Mouse (Mus musculus) testis, adult 2 months (tissue): ENCODE results near the gene Leo1.

ENCODE experiments used
- CTCF ChIP-seq: fragments of 200-500 bp; IDR thresholded peaks from 2 replicates; pipeline ENCODE4 v1.5.1; 2012; ENCODE audit warnings: low read depth, mild to moderate bottlenecking, inconsistent platforms, low read length, moderate library complexity; ENCODE audit not compliant: control insufficient read depth, insufficient read depth, insufficient replicate concordance
- POLR2A ChIP-seq: fragments of 200-500 bp; IDR thresholded peaks from 2 replicates; pipeline ENCODE4 v1.6.1; 2012; ENCODE audit warnings: low read depth, mild to moderate bottlenecking, inconsistent platforms, low read length, moderate library complexity; ENCODE audit not compliant: control insufficient read depth

DNA sequence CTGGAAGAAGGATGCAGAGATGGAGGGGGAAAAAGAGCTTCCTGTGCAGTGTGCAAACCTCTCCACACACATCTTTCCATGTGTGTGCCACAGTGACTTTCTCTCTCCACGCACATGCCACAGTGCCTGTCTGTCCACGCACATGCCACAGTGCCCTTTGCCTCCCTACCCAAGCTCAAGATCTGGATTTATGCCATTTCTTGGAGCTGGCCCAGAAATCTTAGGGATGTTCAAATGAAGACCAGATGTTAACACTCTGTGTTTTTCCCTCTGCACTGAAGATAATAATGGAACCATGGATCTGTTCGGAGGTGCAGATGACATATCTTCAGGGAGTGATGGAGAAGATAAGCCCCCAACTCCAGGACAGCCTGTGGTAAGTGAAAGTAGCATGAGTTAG, 6.7 kb downstream of the Leo1 start:
- TF ChIP-seq POLR2A (no peak), CTCF (no peak)
